Mouse (Mus musculus) lung, postnatal 0 days (tissue): ENCODE results near the gene Frmd8. TPM values are rescaled to one million over a fixed set of nuclear protein-coding genes. Genes with fewer than 3 reads are reported as not detected.
A peak's percentile ranks its signal among the peaks of the same experiment; 100 is the strongest.

ENCODE experiments used
- ATAC-seq: fragments of 200-750 bp; cut with Nextera tagmentation; 2 replicates; pipeline ENCODE4 v1.8.0; 2017; ENCODE audit warnings: moderate library complexity
- DNase-seq: peaks from one replicate; pipeline ENCODE4 v3.0.0-alpha.2; 2016; ENCODE audit warnings: low spot score
- H3K27ac ChIP-seq: fragments of 300-500 bp; sonication (generic); 2 replicates; pipeline ENCODE4 v1.5.1; 2014; ENCODE audit warnings: antibody characterized with exemption, mild to moderate bottlenecking, low read length, mixed read lengths
- H3K27me3 ChIP-seq: fragments of 300-500 bp; sonication (generic); replicated peaks from 2 replicates; pipeline ENCODE4 v1.6.1; 2014; ENCODE audit warnings: low read length, mixed read lengths; ENCODE audit not compliant: insufficient read depth
- H3K36me3 ChIP-seq: fragments of 300-500 bp; sonication (generic); 2 replicates; pipeline ENCODE4 v1.6.1; 2014; ENCODE audit warnings: low read length, mixed read lengths; ENCODE audit not compliant: insufficient read depth
- H3K4me1 ChIP-seq: fragments of 300-500 bp; sonication (generic); 2 replicates; pipeline ENCODE4 v1.6.1; 2014; ENCODE audit warnings: antibody characterized with exemption, low read depth, low read length, mixed read lengths; ENCODE audit not compliant: insufficient read depth
- H3K4me2 ChIP-seq: fragments of 300-500 bp; sonication (generic); replicated peaks from 2 replicates; pipeline ENCODE4 v1.6.1; 2014; ENCODE audit warnings: low read depth, mild to moderate bottlenecking, low read length, moderate library complexity, mixed read lengths
- H3K4me3 ChIP-seq: fragments of 300-500 bp; sonication (generic); 2 replicates; pipeline ENCODE4 v1.5.1; 2014; ENCODE audit warnings: low read depth, low read length
- H3K9ac ChIP-seq: fragments of 300-500 bp; sonication (generic); replicated peaks from 2 replicates; pipeline ENCODE4 v1.6.1; 2014; ENCODE audit warnings: low read depth, mild to moderate bottlenecking
- H3K9me3 ChIP-seq: fragments of 300-500 bp; sonication (generic); 2 replicates; pipeline ENCODE4 v1.6.1; 2016; ENCODE audit warnings: low read length, mixed read lengths
- CTCF ChIP-seq: IDR thresholded peaks from 2 replicates; pipeline ENCODE4 v1.5.1; 2016; ENCODE audit warnings: antibody characterized with exemption, mild to moderate bottlenecking
- EP300 ChIP-seq: IDR thresholded peaks from 2 replicates; pipeline ENCODE4 v1.6.1; 2016; ENCODE audit warnings: antibody characterized with exemption, mild to moderate bottlenecking, control low read depth
- WGBS: fragments of 180-500 bp; shearing (Covaris S2); extraction: QIAGEN DNeasy Blood & Tissue Kit; methylation state at CpG from one replicate; pipeline ENCODE4 v1.1.7; 2014; 5-methylcytosine and 5-hydroxymethylcytosine counted together
- polyA plus RNA-seq: library from polyadenylated mRNA; unstranded; fragments of >200 nt; fragmentation: Nextera tagmentation; extraction: Ambion mirVana; gene quantifications from 2 replicates; pipeline ENCODE4 v1.2.1, GENCODE M21; 2015

The Frmd8 gene
- polyA plus RNA-seq, 1 experiment from 2014 or later = 35.1 TPM

DNA sequence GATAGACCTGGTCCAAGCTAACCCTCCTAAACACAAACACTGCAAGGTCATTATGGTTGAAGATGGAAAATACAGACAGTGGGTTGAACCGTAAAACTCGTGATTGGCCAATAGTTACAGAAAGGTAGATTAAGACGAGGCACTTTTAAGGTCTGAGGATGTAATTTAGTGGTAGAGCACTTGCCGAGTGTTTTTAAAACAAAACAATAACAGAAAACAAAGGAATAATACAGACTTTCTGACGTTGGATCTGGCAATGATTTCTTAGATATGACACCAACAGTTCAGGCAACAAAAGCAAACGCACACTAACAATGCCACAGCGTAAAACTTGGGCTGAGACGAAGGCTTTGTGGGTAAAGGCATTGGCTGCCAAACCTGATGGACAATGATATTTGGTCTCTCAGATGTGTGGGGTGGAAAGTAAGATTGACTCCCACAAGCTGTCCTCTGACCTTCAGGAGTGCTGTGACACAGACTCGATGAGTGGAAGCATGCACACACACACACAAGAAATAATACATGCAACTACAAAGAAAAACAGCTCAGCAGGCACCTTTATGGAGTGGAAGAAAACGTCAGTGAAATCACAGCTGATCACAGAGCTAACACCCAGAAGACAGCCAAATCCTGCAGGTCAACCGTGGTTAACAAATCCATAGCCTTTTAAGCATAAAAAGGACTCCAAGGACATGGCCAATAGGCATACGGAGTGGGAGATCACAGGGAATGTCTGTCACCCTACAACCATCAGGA is 36.8 kb downstream of the Frmd8 start:
- ATAC-seq = no peak
- H3K9ac ChIP-seq = no peak overlapping the region
- TF ChIP-seq CTCF = no peak
- TF ChIP-seq EP300 = no peak
- H3K4me2 ChIP-seq = no peak overlapping the region
- H3K4me1 ChIP-seq = peaks cover 16% of the 10 kb centered on the region; the same call in 1 of the 2 replicates
- peak overlapping the region; percentile 57; the same call in 1 of the 2 replicates for H3K27ac ChIP-seq
- H3K4me3 ChIP-seq = no peak overlapping the region
- WGBS = 73% methylated on average over 12 of the region's 12 CpGs
- peak; percentile 32 for DNase-seq
- no peaks in the 10 kb centered on the region for H3K27me3 ChIP-seq
- no peaks in the 10 kb centered on the region for H3K9me3 ChIP-seq
- no peaks in the 10 kb centered on the region for H3K36me3 ChIP-seq

DNA sequence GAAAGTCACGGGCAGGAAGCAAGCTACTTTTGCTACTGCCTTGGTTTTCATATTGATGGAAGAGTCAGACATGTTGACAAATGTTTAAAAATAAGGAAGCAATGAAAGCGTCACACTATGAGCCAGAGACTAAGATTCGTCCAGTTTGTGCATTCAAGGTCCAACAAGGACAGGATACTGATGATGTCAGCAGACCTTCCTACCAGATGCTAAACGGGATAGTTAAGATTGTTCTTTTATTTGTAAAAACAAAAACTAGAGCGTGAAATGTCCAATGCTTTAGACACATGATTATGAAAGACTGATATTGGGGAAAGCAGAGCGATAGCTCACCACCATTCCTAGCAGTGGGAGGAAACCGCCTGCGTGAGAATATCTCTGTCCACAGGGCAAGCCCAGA is 37.5 kb downstream of the Frmd8 start:
- ATAC-seq (no peak), DNase-seq (peak; percentile 62)
- no peak overlapping the region for H3K4me3 ChIP-seq
- H3K4me2 ChIP-seq = no peak overlapping the region
- H3K9ac ChIP-seq = no peak overlapping the region
- H3K4me1 ChIP-seq = peaks cover 16% of the 10 kb centered on the region; the same call in 1 of the 2 replicates
- no peaks in the 10 kb centered on the region for H3K9me3 ChIP-seq
- no peaks in the 10 kb centered on the region for H3K36me3 ChIP-seq
- 51% methylated on average over 8 of the region's 8 CpGs for WGBS
- no peaks in the 10 kb centered on the region for H3K27me3 ChIP-seq
- H3K27ac ChIP-seq = peak overlapping the region; percentile 62
- TF ChIP-seq EP300 = 0 out of 2 replicates have a peak, but pooled peaks have one; percentile 8
- TF ChIP-seq CTCF = no peak

- Histone ChIP-seq H3K9me3 (no peaks in the 10 kb centered on the region), H3K4me2 (no peak overlapping the region), H3K9ac (no peak overlapping the region), H3K27ac (peak overlapping the region; percentile 62), H3K27me3 (no peaks in the 10 kb centered on the region), H3K36me3 (no peaks in the 10 kb centered on the region), H3K4me1 (peaks cover 16% of the 10 kb centered on the region; the same call in 1 of the 2 replicates), H3K4me3 (no peak overlapping the region)
- peak; percentile 49 for DNase-seq
- ATAC-seq = no peak
- TF ChIP-seq CTCF (no peak), EP300 (0 out of 2 replicates have a peak, but pooled peaks have one; percentile 7)
- WGBS = 51% methylated on average over 10 of the region's 10 CpGs
These were observed 38.0 kb downstream of the Frmd8 start for GRCm38 (mm10) chr19:5836941-5837572.

- 78% methylated on average over 8 of the region's 8 CpGs for WGBS
- no peak for TF ChIP-seq CTCF
- TF ChIP-seq EP300 = no peak
- H3K4me1 ChIP-seq = peaks cover 10% of the 10 kb centered on the region; the same call in 1 of the 2 replicates
- DNase-seq (peak; percentile 31), ATAC-seq (no peak)
- H3K27me3 ChIP-seq = no peaks in the 10 kb centered on the region
- H3K36me3 ChIP-seq = no peaks in the 10 kb centered on the region
- H3K9me3 ChIP-seq = no peaks in the 10 kb centered on the region
- no peak overlapping the region for H3K4me2 ChIP-seq
- no peak overlapping the region for H3K4me3 ChIP-seq
- no peak overlapping the region for H3K9ac ChIP-seq
- H3K27ac ChIP-seq = peak overlapping the region; percentile 62
These were observed 39.1 kb downstream of the Frmd8 start for GRCm38 (mm10) chr19:5835922-5836430.

- DNase-seq = peak; percentile 31
- 83% methylated on average over 10 of the region's 10 CpGs for WGBS
- Histone ChIP-seq H3K36me3 (no peaks in the 10 kb centered on the region), H3K4me1 (peaks cover 8% of the 10 kb centered on the region; the same call in 1 of the 2 replicates), H3K9ac (no peak overlapping the region), H3K27me3 (no peaks in the 10 kb centered on the region), H3K9me3 (no peaks in the 10 kb centered on the region), H3K27ac (peak overlapping the region; percentile 62), H3K4me3 (no peak overlapping the region), H3K4me2 (no peak overlapping the region)
- ATAC-seq = no peak
- no peak for TF ChIP-seq CTCF
- TF ChIP-seq EP300 = no peak
These were observed 39.8 kb downstream of the Frmd8 start for GRCm38 (mm10) chr19:5835054-5835921.
